Mouse (Mus musculus): ENCODE measurements at regions not wholly inside any gene's neighbourhood (a gene's known extent, or its start where the extent isn't known, plus 50 kb on each side); places are given as distances from the start of the nearest gene placed in this dataset.
"Not testable (repeated sequence)": the region's sequence is repeated elsewhere in the genome, so short reads cannot be mapped to it uniquely, and the experiment has no call there.

DNA sequence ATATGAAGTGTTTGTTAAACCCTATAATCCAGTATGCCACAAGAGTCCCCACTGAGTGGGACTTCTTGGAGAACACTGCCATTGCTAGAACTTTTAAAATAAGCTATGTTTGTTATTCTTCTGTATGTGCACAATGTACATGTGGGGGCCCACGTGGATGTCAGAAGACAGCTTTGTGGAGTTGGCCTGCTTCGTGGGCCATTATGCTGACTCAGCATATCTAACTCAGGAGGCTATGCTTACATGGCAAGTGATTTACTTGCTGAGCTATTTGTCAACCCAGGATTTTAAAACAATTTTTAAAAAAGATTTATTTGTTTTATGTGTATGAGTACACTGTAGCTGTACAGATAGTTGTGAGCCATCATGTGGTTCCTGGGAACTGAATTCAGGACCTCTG is 207.6 kb upstream of the Steap1 start:
- no peaks in the 10 kb centered on the region for H3K27me3 ChIP-seq
- H3K9ac ChIP-seq: no peak overlapping the region
- no peak for ATAC-seq (ENCODE audit: low read depth)
- no peaks in the 10 kb centered on the region for H3K36me3 ChIP-seq
- no peaks in the 10 kb centered on the region for H3K4me1 ChIP-seq (replicated peaks)
- no peak overlapping the region for H3K4me3 ChIP-seq
- no peak overlapping the region for H3K27ac ChIP-seq (replicated peaks)
- no peak overlapping the region for H3K4me2 ChIP-seq
- 82% methylated on average over 2 of the region's 2 CpGs for WGBS
- no peaks in the 10 kb centered on the region for H3K9me3 ChIP-seq

DNA sequence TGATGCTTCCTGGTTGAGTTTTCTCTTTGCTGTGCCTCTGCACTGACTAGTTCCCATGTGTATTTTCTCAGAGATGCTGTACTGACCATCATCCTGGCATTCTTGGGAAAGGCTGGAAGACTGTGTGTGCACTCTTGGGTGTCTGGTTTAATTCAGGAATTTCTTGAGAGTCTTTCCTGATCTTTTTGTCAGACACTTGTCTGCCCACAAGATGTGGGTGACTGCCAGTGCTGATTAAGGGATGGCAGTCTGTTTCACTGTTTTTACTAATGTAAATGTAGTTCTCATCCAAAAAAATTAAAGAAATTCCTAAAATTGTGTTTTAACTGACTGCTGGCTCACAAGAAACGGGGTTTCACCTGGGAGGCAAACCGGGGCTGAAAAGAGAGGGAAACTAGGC is 206.7 kb upstream of the Steap1 start:
- Histone ChIP-seq H3K27me3 (no peaks in the 10 kb centered on the region), H3K4me3 (no peak overlapping the region), H3K9me3 (no peaks in the 10 kb centered on the region), H3K4me1 (replicated peaks) (no peaks in the 10 kb centered on the region), H3K27ac (replicated peaks) (no peak overlapping the region), H3K36me3 (no peaks in the 10 kb centered on the region), H3K9ac (no peak overlapping the region), H3K4me2 (no peak overlapping the region)
- 83% methylated on average over 2 of the region's 2 CpGs for WGBS
- no peak for ATAC-seq (ENCODE audit: low read depth)

DNA sequence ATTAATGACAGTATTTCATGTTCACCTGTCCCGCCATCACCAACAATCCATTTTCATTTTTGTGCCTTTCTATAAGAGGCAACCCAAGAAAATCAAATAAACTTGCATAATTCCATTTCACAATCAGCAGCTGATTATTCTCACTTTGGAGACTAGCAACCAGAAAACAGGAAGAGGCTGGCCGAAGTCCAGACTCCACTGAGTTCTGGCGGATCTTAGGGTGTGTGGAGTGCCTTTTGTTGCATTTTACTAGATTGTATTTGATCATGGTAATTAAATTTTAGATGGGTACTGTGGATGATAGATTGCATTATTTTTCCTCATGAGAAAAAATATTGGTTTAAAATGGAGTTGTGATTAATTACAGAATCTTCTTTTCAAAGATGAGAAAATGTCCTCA is 176.7 kb upstream of the Steap1 start:
- WGBS: 78% methylated on average over 3 of the region's 3 CpGs
- no peak overlapping the region for H3K27ac ChIP-seq (replicated peaks)
- H3K4me1 ChIP-seq (replicated peaks): no peaks in the 10 kb centered on the region
- H3K27me3 ChIP-seq: no peaks in the 10 kb centered on the region
- no peak overlapping the region for H3K4me3 ChIP-seq
- H3K4me2 ChIP-seq: no peak overlapping the region
- H3K36me3 ChIP-seq: no peaks in the 10 kb centered on the region
- no peak overlapping the region for H3K9ac ChIP-seq
- no peak for ATAC-seq (ENCODE audit: low read depth)
- no peaks in the 10 kb centered on the region for H3K9me3 ChIP-seq

DNA sequence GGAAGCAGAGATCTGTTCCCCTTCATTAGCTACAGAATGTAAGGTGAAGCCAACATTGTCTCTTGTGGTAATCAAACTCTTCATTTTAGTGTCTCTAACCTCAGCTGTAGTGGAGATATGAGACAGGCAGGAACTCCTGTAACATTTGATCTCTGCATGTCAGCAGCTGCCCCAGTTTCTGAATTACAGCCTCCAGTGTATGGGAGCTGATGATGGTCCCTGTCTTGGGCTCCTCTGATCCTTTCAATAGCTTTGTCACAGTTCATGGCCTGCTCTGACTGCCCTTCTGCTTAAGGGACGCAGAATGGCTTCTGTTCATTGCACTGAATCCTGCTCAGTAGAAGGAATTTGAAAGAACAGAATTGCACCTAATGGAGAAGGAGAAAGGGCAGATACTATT is 167.3 kb upstream of the Steap1 start:
- Histone ChIP-seq H3K27me3 (no peaks in the 10 kb centered on the region), H3K36me3 (no peaks in the 10 kb centered on the region), H3K4me2 (no peak overlapping the region), H3K4me1 (replicated peaks) (no peaks in the 10 kb centered on the region), H3K9ac (no peak overlapping the region), H3K4me3 (no peak overlapping the region), H3K9me3 (no peaks in the 10 kb centered on the region), H3K27ac (replicated peaks) (no peak overlapping the region)
- no peak for ATAC-seq (ENCODE audit: low read depth)
- 48% methylated on average over 1 of the region's 1 CpGs for WGBS

DNA sequence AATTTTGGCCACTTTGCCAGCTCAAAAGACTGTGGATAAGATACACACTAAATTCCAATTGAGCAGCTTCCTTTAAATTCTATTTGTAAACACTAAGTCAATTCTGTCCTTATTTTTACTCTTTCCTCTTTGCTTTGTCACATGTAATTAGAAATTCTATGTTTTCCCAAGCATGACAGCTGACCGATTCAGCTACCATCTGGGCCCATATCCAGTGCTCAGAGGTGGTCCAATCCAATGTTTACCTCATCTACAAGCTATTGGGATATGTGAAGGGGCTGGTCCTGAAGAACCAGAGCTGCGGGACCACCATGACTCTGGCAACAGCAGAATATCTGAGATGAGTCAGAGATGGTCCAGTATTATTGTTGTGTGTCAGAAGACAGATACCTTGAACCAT is 140.2 kb upstream of the Steap1 start:
- Histone ChIP-seq H3K9me3 (no peaks in the 10 kb centered on the region), H3K4me1 (replicated peaks) (no peaks in the 10 kb centered on the region), H3K27me3 (no peaks in the 10 kb centered on the region), H3K9ac (no peak overlapping the region), H3K36me3 (no peaks in the 10 kb centered on the region), H3K4me2 (no peak overlapping the region), H3K27ac (replicated peaks) (no peak overlapping the region), H3K4me3 (no peak overlapping the region)
- WGBS: 89% methylated on average over 2 of the region's 2 CpGs
- ATAC-seq (ENCODE audit: low read depth): no peak

DNA sequence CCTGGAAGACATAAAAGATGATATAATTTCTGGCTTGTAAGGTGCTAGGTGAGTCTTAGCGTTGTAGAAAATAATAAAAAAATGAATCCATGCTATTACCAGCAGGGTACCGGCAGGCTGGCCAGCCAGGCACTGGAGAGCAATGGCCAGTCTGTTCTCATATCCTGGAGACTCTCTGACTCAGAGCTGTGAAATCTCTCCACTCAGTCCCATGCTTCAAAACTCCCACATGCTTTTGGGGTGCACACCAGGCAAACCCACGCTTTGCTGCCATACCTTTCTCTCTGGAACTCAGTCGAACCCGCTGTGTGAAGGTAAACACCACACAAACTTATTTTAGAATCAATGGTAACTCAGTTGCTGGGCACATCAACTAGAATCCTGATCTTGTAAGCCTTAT is 124.3 kb upstream of the Steap1 start:
- Histone ChIP-seq H3K4me2 (no peak overlapping the region), H3K9ac (no peak overlapping the region), H3K4me1 (replicated peaks) (no peaks in the 10 kb centered on the region), H3K27ac (replicated peaks) (no peak overlapping the region), H3K36me3 (no peaks in the 10 kb centered on the region), H3K9me3 (no peaks in the 10 kb centered on the region), H3K4me3 (no peak overlapping the region), H3K27me3 (no peaks in the 10 kb centered on the region)
- ATAC-seq (ENCODE audit: low read depth): no peak
- WGBS: 92% methylated on average over 5 of the region's 5 CpGs

DNA sequence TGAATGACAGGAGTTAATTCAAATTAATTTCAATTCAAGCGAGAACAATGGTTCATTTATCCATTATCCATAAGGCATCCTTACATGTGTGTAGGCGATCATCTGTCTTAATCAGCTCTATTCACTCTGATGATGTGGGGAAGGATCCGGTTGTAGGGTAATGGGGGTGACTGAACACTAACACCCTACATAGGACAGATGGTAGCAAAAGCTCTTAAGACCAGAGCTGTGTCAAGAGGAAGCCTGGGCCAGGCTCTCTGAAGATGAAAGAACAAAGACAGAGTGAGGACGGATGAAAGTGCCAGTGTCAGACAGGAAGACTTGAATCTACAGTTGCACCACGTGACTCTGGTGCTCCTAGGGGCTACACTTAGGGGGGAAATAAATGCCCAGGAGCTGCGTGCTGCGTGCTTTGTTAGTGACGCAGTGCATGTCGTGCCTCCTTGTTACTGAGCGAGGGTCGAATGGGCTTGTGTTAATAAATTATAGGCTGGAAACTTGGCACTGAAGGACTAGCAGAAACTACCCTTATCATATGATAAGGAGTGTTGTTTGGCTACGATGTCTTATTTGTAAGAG is 107.1 kb upstream of the Steap1 start:
- no peaks in the 10 kb centered on the region for H3K4me1 ChIP-seq (replicated peaks)
- no peak overlapping the region for H3K27ac ChIP-seq (replicated peaks)
- H3K4me2 ChIP-seq: no peak overlapping the region
- no peak overlapping the region for H3K9ac ChIP-seq
- H3K27me3 ChIP-seq: no peaks in the 10 kb centered on the region
- H3K4me3 ChIP-seq: no peak overlapping the region
- H3K36me3 ChIP-seq: no peaks in the 10 kb centered on the region
- 47% methylated on average over 12 of the region's 12 CpGs for WGBS
- no peaks in the 10 kb centered on the region for H3K9me3 ChIP-seq
- no peak for ATAC-seq (ENCODE audit: low read depth)

DNA sequence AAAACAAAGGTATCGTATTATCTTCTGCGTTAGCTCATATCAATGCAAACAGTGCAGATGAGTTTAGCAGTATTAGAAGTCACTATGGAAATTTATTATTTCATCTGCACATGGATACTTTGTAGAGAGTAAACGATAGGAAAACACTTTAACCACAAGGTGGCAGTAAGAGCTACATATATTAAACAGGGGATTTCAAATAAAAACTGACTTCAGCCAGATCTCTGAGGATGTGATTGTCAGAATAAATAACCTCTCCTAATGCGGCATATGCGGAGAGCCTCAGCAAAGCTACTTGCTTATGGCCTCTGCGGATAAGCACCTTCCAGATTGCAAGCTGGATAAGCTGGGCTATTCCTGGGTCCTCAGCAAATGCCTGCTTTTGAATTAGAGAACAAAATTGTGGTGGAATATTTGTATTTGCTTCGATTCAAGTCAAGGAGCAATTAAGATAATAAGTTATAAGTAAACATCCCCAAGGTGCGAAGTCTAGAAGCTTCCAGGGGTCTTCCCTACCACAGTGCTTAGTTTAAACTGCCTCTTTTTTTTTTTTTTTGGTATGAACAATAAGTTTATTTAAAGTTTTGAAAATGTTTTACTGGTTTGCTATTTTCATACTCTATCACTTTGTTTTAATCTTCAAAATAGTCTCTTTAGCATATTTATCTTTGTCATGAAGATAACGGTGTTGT is 96.8 kb upstream of the Steap1 start:
- no peaks in the 10 kb centered on the region for H3K36me3 ChIP-seq
- H3K27ac ChIP-seq (replicated peaks): no peak overlapping the region
- 0 out of 2 replicates have a peak, but pooled peaks cover 3% of the 10 kb centered on the region for H3K4me1 ChIP-seq (replicated peaks)
- no peaks in the 10 kb centered on the region for H3K27me3 ChIP-seq
- H3K4me2 ChIP-seq: no peak overlapping the region
- H3K9ac ChIP-seq: no peak overlapping the region
- H3K9me3 ChIP-seq: no peaks in the 10 kb centered on the region
- 55% methylated on average over 9 of the region's 9 CpGs for WGBS
- no peak overlapping the region for H3K4me3 ChIP-seq
- peak; percentile 63 for ATAC-seq (ENCODE audit: low read depth)

DNA sequence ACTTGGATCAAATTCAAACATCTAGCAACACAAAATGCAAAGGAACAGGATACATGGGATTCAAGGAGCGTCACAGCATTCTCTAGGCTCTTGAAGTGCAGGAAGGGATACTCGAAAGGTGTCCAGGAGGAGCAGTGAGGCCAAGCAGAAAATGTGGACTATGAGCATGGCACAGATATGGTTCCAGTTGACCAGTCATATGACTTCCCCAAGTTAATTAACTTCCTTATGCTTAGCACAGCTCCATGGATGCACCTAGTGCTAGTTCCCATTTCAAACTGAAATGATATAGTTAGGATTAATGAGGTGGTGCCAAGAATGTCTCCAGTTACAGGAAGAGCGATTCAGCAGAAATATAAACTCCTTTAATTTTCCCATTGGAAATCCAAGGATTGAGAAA is 95.2 kb upstream of the Steap1 start:
- 85% methylated on average over 3 of the region's 3 CpGs for WGBS

DNA sequence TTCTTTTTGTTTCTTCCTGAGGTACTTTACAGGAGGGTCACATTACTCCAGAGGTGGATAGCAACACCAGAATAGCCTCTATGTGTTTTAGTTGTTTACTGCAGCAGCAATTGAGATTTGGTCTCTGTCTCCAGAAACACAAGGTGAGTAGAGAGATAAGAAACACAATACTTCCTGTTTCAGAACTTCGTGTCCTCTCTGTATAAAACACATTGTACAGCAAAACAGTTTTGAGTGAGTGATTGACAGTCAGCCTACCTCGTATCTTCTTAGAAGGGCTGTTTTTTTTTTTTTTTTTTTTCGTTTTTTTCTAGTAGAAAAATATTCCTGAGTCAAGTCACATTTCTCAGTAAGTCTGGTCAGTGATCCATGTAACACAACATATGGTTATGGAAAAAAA is 89.6 kb upstream of the Steap1 start:
- H3K4me2 ChIP-seq: no peak overlapping the region
- no peak for ATAC-seq (ENCODE audit: low read depth)
- no peaks in the 10 kb centered on the region for H3K27me3 ChIP-seq
- H3K36me3 ChIP-seq: no peaks in the 10 kb centered on the region
- H3K9me3 ChIP-seq: no peaks in the 10 kb centered on the region
- no peak overlapping the region for H3K4me3 ChIP-seq
- no peaks in the 10 kb centered on the region for H3K4me1 ChIP-seq (replicated peaks)
- 65% methylated on average over 3 of the region's 3 CpGs for WGBS
- no peak overlapping the region for H3K9ac ChIP-seq
- H3K27ac ChIP-seq (replicated peaks): no peak overlapping the region

More for the DNA sequence above, 95.2 kb upstream of the Steap1 start:
- Histone ChIP-seq H3K9ac (no peak overlapping the region), H3K27ac (replicated peaks) (no peak overlapping the region), H3K4me3 (no peak overlapping the region), H3K27me3 (no peaks in the 10 kb centered on the region), H3K36me3 (no peaks in the 10 kb centered on the region), H3K4me2 (no peak overlapping the region), H3K4me1 (replicated peaks) (0 out of 2 replicates have a peak, but pooled peaks cover 3% of the 10 kb centered on the region), H3K9me3 (no peaks in the 10 kb centered on the region)
- no peak for ATAC-seq (ENCODE audit: low read depth)

DNA sequence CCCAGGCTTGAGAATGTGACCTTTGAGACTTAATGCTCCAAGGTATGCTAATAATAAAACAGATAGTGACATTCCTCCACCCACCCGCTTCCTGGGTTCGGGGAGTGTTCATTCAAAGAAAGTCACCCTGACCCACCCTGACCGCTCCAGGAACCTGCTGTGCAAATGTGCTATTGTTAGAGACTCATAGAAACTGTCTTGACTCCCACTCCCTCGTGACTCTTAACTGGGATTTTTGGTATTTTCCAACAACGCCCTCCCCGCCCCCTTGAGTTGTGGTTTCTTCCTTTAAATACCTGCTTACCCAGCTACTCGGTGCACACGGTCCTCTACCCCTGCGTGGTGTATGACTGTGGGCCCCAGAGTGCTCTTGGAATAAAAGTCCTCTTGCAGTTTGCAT is 73.5 kb upstream of the Steap1 start:
- 87% methylated on average over 9 of the region's 9 CpGs for WGBS
- H3K36me3 ChIP-seq; H3K27ac ChIP-seq (replicated peaks); H3K4me1 ChIP-seq (replicated peaks); H3K9ac ChIP-seq; H3K9me3 ChIP-seq; H3K4me2 ChIP-seq; H3K4me3 ChIP-seq; H3K27me3 ChIP-seq; ATAC-seq (ENCODE audit: low read depth): not testable (repeated sequence)
